Mouse (Mus musculus): Measurements from ENCODE around the gene Spn.

Gene Spn

GRCm38 (mm10) chr7:127140623-127141404 lies 3.2 kb upstream of the Spn start:
- DNase-seq (ENCODE audit: low spot score), result no peak

- no peak for DNase-seq (ENCODE audit: low spot score)
These were observed 1.9 kb upstream of the Spn start for GRCm38 (mm10) chr7:127139562-127139961.

GRCm38 (mm10) chr7:127139100-127139499 lies 1.5 kb upstream of the Spn start:
- no peak for DNase-seq (ENCODE audit: low spot score)

GRCm38 (mm10) chr7:127136181-127137071 lies 1.2 kb downstream of the Spn start:
- DNase-seq (ENCODE audit: low spot score), result no peak

DNA sequence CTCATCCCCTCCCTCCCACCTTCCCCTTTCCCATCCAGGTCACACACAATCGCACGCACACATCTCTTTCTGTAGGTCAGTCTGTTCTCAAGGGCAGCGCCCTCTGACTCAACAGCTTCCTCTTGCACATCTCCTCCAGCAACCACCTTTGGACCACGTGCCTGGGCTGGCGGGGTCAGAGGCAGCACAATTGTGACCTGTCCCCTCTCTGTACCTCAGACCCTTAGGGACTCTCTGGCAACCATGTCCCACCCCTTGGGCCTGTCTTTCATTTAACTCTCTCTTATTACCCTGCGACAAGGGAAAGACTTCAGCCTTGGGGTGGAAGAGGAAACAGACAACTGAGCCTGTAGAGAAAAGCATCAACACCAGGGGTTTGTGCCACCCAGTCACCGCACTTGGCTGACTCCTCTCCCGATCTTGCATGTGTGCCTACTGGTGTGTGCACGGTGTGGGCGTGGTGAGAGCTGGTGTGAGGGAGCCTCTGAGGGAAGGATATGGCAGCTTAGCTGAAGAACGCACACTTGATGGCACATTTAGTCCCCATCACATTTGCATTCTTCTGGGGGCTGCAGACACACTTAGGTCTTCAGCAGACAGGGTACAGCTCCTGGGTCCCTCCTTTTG lies 2.7 kb downstream of the Spn start:
- no peak for DNase-seq (ENCODE audit: low spot score)

- DNase-seq (ENCODE audit: low spot score), result no peak
These were observed 4.5 kb downstream of the Spn start for GRCm38 (mm10) chr7:127133125-127133524.

- peak; percentile 65 for DNase-seq (ENCODE audit: low spot score)
These were observed 8.0 kb downstream of the Spn start for GRCm38 (mm10) chr7:127129638-127130037.

DNA sequence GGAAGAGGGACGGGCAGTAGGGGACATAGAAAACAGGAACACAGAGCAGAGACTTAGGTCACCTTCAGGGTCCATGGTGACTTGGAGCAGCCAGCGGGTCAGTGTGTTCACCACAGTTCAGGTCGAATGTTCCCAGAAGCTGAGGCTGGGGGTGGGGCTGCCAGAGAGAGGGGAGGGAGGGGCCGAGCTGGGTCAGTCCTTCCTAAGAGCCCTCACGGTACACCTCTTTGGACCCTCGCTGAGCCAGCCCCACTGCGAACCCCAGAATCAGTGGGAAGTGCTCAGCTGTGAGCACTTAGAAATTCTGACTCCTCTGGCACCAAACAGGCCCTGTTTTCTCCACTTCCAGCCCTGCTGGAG lies 15.7 kb downstream of the Spn start, which contains the start of gene Qprt:
TSS of gene Qprt (minus strand) at position 316 of the 360 bp plus-strand sequence.
- DNase-seq (ENCODE audit: low spot score), result no peak

GRCm38 (mm10) chr7:127121061-127121910 lies 16.3 kb downstream of the Spn start:
- no peak for DNase-seq (ENCODE audit: low spot score)

GRCm38 (mm10) chr7:127118671-127119445 lies 18.8 kb downstream of the Spn start:
- DNase-seq (ENCODE audit: low spot score), result no peak

DNA sequence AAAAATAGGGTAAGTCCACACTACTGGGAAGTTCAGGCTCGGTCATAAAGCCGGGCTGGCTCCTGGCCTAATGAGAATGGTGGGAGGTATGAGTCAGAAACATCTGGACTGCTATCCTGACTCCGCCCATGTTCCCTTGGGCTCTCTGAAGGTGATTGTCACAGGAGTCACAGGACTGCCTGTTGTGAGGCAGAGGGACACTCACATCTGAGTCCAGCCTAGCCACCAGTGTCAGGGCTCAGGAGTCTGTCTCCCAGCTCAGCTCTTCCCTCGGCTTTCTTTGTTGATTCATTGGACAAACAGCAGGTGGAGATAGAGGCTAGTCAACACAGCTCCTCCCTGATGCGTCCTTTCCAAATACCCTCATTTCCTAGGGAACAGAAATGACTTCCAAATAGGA lies 19.7 kb downstream of the Spn start:
- peak; percentile 44 for DNase-seq (ENCODE audit: low spot score)

GRCm38 (mm10) chr7:127116331-127116935 lies 21.2 kb downstream of the Spn start:
- no peak for DNase-seq (ENCODE audit: low spot score)

- DNase-seq (ENCODE audit: low spot score), result no peak
These were observed 22.7 kb downstream of the Spn start for GRCm38 (mm10) chr7:127114920-127115319.

DNA sequence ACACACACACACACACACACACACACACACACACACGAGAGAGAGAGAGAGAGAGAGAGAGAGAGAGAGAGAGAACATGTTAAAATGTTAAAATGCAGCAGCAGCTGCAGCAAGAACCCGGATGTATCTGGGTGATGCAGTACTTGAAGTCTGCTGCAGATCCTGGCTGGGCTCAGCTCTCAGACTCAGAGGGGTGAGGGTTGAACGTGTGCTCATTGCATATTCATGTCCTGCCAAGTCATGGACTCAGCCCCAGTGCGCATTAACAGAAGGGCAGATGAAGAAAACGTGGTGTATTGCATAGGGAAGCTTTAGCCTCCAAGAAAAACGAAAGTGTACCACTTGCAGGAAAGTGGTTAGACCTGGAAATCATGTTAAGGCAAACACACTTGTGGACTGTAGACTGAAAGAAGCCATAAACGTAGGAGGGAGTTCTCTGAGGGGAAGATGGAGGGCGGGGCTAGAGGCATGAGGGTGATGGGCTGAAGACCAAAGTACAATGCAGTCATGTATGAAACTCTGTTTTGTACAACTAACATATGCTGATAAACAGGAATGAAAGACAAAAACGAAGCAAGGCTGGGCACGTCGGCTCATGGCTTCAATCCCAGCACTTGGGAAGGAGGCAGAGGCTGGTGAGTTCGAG lies 23.9 kb downstream of the Spn start:
- DNase-seq (ENCODE audit: low spot score), result no peak

DNA sequence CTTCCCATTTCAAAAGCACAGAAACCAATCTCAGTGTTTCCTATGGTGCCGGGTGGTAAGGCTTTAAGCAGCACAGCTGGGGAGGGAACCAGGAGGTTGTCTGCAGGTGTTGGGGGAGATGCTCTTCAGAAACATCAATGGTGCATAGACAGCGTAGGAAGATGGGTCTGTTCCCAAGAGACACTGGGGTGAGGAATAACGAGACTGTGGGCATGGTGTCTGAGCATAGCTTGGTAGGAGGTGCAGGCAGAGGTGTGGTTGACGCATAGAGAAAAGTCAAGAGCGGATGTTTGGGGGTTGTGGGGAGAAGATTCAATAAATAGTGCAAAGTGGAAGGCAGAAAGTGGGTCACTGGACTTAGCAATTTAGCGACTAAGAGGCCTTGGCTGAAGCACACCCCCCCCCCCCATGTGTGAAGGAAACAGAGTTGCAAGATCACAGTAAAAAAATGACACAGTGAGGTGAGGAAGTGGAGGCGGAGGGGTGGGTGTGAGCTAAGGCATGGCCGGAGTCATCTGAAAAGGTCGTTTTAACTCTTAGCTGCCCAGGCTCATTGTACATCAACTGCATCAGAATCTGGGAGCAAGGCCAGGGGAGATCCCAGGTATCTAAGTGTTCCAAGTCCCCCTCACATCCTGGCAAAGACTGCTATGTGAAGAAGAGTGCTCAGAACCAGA lies 24.6 kb downstream of the Spn start:
- no peak for DNase-seq (ENCODE audit: low spot score)

- no peak for DNase-seq (ENCODE audit: low spot score)
These were observed 25.3 kb downstream of the Spn start for GRCm38 (mm10) chr7:127112251-127112841.

DNA sequence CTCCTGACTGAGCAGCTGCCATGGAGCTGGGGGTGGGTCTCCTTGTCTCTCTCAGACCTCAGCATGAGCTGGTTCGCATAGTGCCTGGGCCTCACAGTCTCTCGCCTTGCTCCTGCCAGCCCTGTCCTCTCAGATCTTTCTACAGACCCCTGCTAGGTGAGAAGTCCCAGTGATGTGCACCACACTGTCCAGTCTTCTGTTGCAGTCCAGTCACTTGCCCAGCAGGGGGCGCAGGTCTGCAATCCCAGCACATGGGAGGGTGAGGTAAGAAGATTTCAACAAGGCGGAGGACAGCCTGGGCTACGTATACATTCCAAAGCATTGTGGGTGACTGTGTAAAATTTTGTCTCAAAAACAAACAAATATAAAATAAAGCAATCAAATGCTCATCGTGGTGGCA lies 26.2 kb downstream of the Spn start:
- peak; percentile 28 for DNase-seq (ENCODE audit: low spot score)

DNA sequence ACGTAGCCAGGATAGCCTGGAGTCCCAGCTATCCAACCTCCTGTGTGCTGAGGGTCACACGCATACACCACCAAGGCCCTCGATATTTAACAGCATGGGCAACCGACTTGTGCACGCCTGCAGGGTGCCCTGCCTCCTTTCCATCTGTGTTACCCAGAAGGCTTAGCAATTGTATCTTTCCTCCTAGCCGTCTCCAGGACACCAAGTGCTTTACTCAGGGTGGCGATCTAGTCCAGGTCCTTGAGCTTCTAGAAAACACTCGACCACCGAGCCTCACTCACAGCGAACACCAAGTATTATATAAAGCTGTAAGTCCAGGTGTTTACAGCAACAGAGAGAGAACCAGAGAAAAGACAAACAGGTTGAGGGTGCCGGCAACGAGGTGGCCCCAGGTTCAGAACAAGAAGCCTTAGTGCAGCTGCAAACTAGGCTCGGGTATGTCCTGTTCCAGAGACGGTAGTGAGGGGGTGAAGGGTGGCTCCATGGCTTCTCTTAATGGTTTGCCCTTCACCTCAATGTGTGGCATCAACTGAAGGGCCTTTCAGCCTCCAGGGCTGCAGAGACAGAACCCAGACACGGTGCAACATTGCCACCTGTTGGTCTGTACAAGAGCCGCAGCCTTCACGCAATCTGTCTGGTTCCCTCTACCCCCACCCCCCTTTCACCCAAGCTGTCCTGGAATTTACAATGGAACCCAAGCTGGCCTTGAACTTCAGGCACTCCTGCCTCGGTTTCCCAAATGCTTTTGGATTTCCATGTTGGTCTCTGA lies 27.2 kb downstream of the Spn start:
- peak; percentile 71 for DNase-seq (ENCODE audit: low spot score)

All from adipocyte (in vitro differentiated cells).